Mouse (Mus musculus) kidney, postnatal 0 days (tissue): ENCODE measurements around the gene Tarsl2. TPM values are rescaled to one million over a fixed set of nuclear protein-coding genes. Genes with fewer than 3 reads are reported as not detected.
A peak's percentile ranks its signal among the peaks of the same experiment; 100 is the strongest.

Source experiments
- ATAC-seq: fragments of 200-750 bp; cut with Nextera tagmentation; replicated peaks from 2 replicates; pipeline ENCODE4 v1.8.0; 2017; ENCODE audit warnings: low read depth, moderate number of reproducible peaks, moderate TSS enrichment, moderate library complexity; ENCODE audit not compliant: low FRiP score
- DNase-seq: peaks from one replicate; pipeline ENCODE4 v3.0.0-alpha.2; 2016; ENCODE audit warnings: low spot score
- H3K27ac ChIP-seq: fragments of 300-500 bp; sonication (generic); 2 replicates; pipeline ENCODE4 v1.5.1; 2014; ENCODE audit warnings: mild to moderate bottlenecking
- H3K27me3 ChIP-seq: fragments of 300-500 bp; sonication (generic); 2 replicates; pipeline ENCODE4 v1.6.1; 2014; ENCODE audit warnings: low read length, mixed read lengths; ENCODE audit not compliant: insufficient read depth
- H3K36me3 ChIP-seq: fragments of 300-500 bp; sonication (generic); 2 replicates; pipeline ENCODE4 v1.6.1; 2014; ENCODE audit warnings: low read length, mixed read lengths; ENCODE audit not compliant: insufficient read depth
- H3K4me1 ChIP-seq: fragments of 300-500 bp; sonication (generic); replicated peaks from 2 replicates; pipeline ENCODE4 v1.6.1; 2014; ENCODE audit warnings: antibody characterized with exemption, low read length, mixed read lengths; ENCODE audit not compliant: insufficient read depth
- H3K4me2 ChIP-seq: fragments of 300-500 bp; sonication (generic); 2 replicates; pipeline ENCODE4 v1.6.1; 2014; ENCODE audit warnings: mild to moderate bottlenecking, low read length, moderate library complexity, mixed read lengths
- H3K4me3 ChIP-seq: fragments of 300-500 bp; sonication (generic); replicated peaks from 2 replicates; pipeline ENCODE4 v1.5.1; 2014; ENCODE audit warnings: low read depth, low read length
- H3K9ac ChIP-seq: fragments of 300-500 bp; sonication (generic); 2 replicates; pipeline ENCODE4 v1.6.1; 2014; ENCODE audit warnings: low read depth, low read length
- H3K9me3 ChIP-seq: fragments of 300-500 bp; sonication (generic); replicated peaks from 2 replicates; pipeline ENCODE4 v1.6.1; 2016; ENCODE audit warnings: low read length, inconsistent platforms, mixed read lengths
- CTCF ChIP-seq: IDR thresholded peaks from 2 replicates; pipeline ENCODE4 v1.5.1; 2016; ENCODE audit warnings: antibody characterized with exemption, low read depth, mild to moderate bottlenecking, moderate library complexity
- WGBS: fragments of 180-500 bp; shearing (Covaris S2); extraction: QIAGEN DNeasy Blood & Tissue Kit; methylation state at CpG from one replicate; pipeline ENCODE4 v1.1.7; 2014; 5-methylcytosine and 5-hydroxymethylcytosine counted together
- polyA plus RNA-seq: library from polyadenylated mRNA; unstranded; fragments of >200 nt; fragmentation: Nextera tagmentation; extraction: Ambion mirVana; gene quantifications from 2 replicates; pipeline ENCODE4 v1.2.1, GENCODE M21; 2015

The Tarsl2 gene
- polyA plus RNA-seq, 1 experiment from 2014 or later: 10.8 TPM

GRCm38 (mm10) chr7:65690869-65691268 lies 46.2 kb downstream of the Tarsl2 start, which contains the start of gene Tm2d3:
Tm2d3 (plus strand) TSS chr7:65691169.
- no peaks in the 10 kb centered on the region for H3K27me3 ChIP-seq
- H3K9ac ChIP-seq: no peak within 1 kb of the TSS
- WGBS: 88% methylated on average over 7 of the region's 7 CpGs
- H3K4me1 ChIP-seq: peaks cover 7% of the 10 kb centered on the region
- H3K4me3 ChIP-seq: no peak within 1 kb of the TSS
- no peak for TF ChIP-seq CTCF
- DNase-seq (no peak), ATAC-seq (no peak)
- H3K9me3 ChIP-seq: no peaks in the 10 kb centered on the region
- H3K4me2 ChIP-seq: no peak within 1 kb of the TSS
- 0 out of 2 replicates have a peak, but pooled peaks cover 4% of the 10 kb centered on the region for H3K36me3 ChIP-seq
- H3K27ac ChIP-seq: no peak within 1 kb of the TSS

GRCm38 (mm10) chr7:65691929-65692605 lies 47.4 kb downstream of the Tarsl2 start:
- WGBS: 73% methylated on average over 8 of the region's 8 CpGs
- no peak for DNase-seq
- no peak for ATAC-seq

GRCm38 (mm10) chr7:65692883-65693282 lies 48.2 kb downstream of the Tarsl2 start:
- TF ChIP-seq CTCF: no peak
- DNase-seq (peak; percentile 58), ATAC-seq (peak; percentile 75)
- peaks cover 7% of the 10 kb centered on the region for H3K4me1 ChIP-seq
- H3K27me3 ChIP-seq: no peaks in the 10 kb centered on the region
- H3K9ac ChIP-seq: peak overlapping the region; percentile 86
- H3K27ac ChIP-seq: peak overlapping the region; percentile 89
- H3K9me3 ChIP-seq: no peaks in the 10 kb centered on the region
- under 1% methylated on average over 10 of the region's 10 CpGs for WGBS
- H3K4me3 ChIP-seq: peak overlapping the region; percentile 69
- peak overlapping the region; percentile 72 for H3K4me2 ChIP-seq
- peaks cover 11% of the 10 kb centered on the region; the same call in 1 of the 2 replicates for H3K36me3 ChIP-seq

More at GRCm38 (mm10) chr7:65691929-65692605, 47.4 kb downstream of the Tarsl2 start:
- no peaks in the 10 kb centered on the region for H3K27me3 ChIP-seq
- no peaks in the 10 kb centered on the region for H3K9me3 ChIP-seq
- no peak overlapping the region for H3K4me2 ChIP-seq
- H3K36me3 ChIP-seq: 0 out of 2 replicates have a peak, but pooled peaks cover 6% of the 10 kb centered on the region
- H3K9ac ChIP-seq: no peak overlapping the region
- no peak overlapping the region for H3K27ac ChIP-seq
- H3K4me3 ChIP-seq: no peak overlapping the region
- no peak for TF ChIP-seq CTCF
- H3K4me1 ChIP-seq: peaks cover 7% of the 10 kb centered on the region

GRCm38 (mm10) chr7:65693301-65693821 lies 48.7 kb downstream of the Tarsl2 start:
- DNase-seq (peak; percentile 82), ATAC-seq (peak; percentile 90)
- Histone ChIP-seq H3K27me3 (no peaks in the 10 kb centered on the region), H3K36me3 (peaks cover 16% of the 10 kb centered on the region; the same call in 1 of the 2 replicates), H3K9me3 (no peaks in the 10 kb centered on the region), H3K4me1 (peaks cover 7% of the 10 kb centered on the region), H3K4me2 (peak overlapping the region; percentile 72), H3K9ac (peak overlapping the region; percentile 86), H3K4me3 (peak overlapping the region; percentile 69), H3K27ac (peak overlapping the region; percentile 89)
- under 1% methylated on average over 51 of the region's 52 CpGs for WGBS
- no peak for TF ChIP-seq CTCF

- no peak overlapping the region for H3K4me2 ChIP-seq
- H3K4me3 ChIP-seq: no peak overlapping the region
- peaks cover 38% of the 10 kb centered on the region for H3K36me3 ChIP-seq
- H3K27me3 ChIP-seq: no peaks in the 10 kb centered on the region
- no peak for ATAC-seq
- H3K9ac ChIP-seq: no peak overlapping the region
- peaks cover 7% of the 10 kb centered on the region for H3K4me1 ChIP-seq
- 53% methylated on average over 2 of the region's 2 CpGs for WGBS
- H3K27ac ChIP-seq: no peak overlapping the region
- DNase-seq: peak; percentile 24
- peak; percentile 61 for TF ChIP-seq CTCF
- no peaks in the 10 kb centered on the region for H3K9me3 ChIP-seq
Measured at GRCm38 (mm10) chr7:65696450-65696849, 51.8 kb downstream of the Tarsl2 start.

- no peak overlapping the region for H3K9ac ChIP-seq
- H3K4me1 ChIP-seq: no peaks in the 10 kb centered on the region
- 87% methylated on average over 7 of the region's 7 CpGs for WGBS
- peaks cover 37% of the 10 kb centered on the region for H3K36me3 ChIP-seq
- DNase-seq (no peak), ATAC-seq (no peak)
- no peaks in the 10 kb centered on the region for H3K27me3 ChIP-seq
- H3K27ac ChIP-seq: no peak overlapping the region
- TF ChIP-seq CTCF: no peak
- no peak overlapping the region for H3K4me3 ChIP-seq
- H3K9me3 ChIP-seq: no peaks in the 10 kb centered on the region
- no peak overlapping the region for H3K4me2 ChIP-seq
Measured at GRCm38 (mm10) chr7:65702076-65702475, 57.4 kb downstream of the Tarsl2 start.
